Mouse (Mus musculus) lung, postnatal 0 days (tissue): Measurements from ENCODE around the gene Acsbg2.

Source experiments
- CTCF ChIP-seq: IDR thresholded peaks from 2 replicates; pipeline ENCODE4 v1.5.1; 2016; ENCODE audit warnings: antibody characterized with exemption, mild to moderate bottlenecking
- EP300 ChIP-seq: IDR thresholded peaks from 2 replicates; pipeline ENCODE4 v1.6.1; 2016; ENCODE audit warnings: antibody characterized with exemption, mild to moderate bottlenecking, control low read depth

DNA sequence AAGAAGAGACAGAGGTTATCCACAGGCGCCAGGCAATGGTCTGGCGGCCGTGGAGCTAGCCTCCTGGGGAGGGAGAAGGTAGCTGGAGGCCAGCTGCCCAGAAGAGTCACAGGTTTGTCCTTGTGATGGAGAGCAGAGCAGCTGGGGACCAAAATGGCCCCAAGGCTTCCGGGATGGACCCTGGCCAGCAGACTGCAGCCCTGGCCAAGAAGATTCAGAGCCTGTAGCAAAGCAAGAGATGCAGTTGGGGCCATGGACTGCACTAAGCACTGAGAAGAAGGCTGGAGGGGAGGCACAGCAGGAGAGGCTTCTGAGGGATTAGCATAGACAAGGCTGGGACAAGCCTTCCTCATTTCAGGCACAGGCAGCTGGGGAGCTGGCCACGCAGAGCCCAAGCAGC lies 28.5 kb upstream of the Acsbg2 start:
- TF ChIP-seq CTCF (no peak), EP300 (no peak)
